Mouse (Mus musculus) liver, embryonic 13.5 days (tissue): ENCODE measurements around the gene Mageb3. TPM values are rescaled to one million over a fixed set of nuclear protein-coding genes. Genes with fewer than 3 reads are reported as not detected.

Experiments used
- polyA plus RNA-seq: library from polyadenylated mRNA; unstranded; fragments of >200 nt; fragmentation: Nextera tagmentation; extraction: Ambion mirVana; gene quantifications from 2 replicates; pipeline ENCODE4 v1.2.1, GENCODE M21; 2015

Mageb3 gene
- polyA plus RNA-seq, 1 experiment from 2014 or later = 0.03 TPM

Other genes starting within 250 kb of the Mageb3 start
- gene Frmd5, start 149.0 kb downstream of the Mageb3 start, polyA plus RNA-seq = 0.28 and 0.30 TPM in 2 replicates
- 5.4 and 6.6 TPM in 2 replicates for gene Casc4, start 89.1 kb downstream of the Mageb3 start, polyA plus RNA-seq
- gene Ctdspl2, start 91 bp downstream of the Mageb3 start, polyA plus RNA-seq = 18.3 and 20.6 TPM in 2 replicates
- gene Eif3j1, start 72.5 kb upstream of the Mageb3 start, polyA plus RNA-seq = 11.0 and 13.7 TPM in 2 replicates
- 3.5 and 3.6 TPM in 2 replicates for gene Spg11, start 162.3 kb upstream of the Mageb3 start, polyA plus RNA-seq
- 322 and 384 TPM in 2 replicates for gene B2m, start 191.6 kb upstream of the Mageb3 start, polyA plus RNA-seq
- gene Trim69, start 204.6 kb upstream of the Mageb3 start, polyA plus RNA-seq = not detected in 2 replicates
- gene Patl2, start 230.1 kb upstream of the Mageb3 start, polyA plus RNA-seq = 0.06 TPM in 2 replicates
- gene Terb2, start 230.2 kb upstream of the Mageb3 start, polyA plus RNA-seq = not detected in 2 replicates